Mouse (Mus musculus) limb, embryonic 12.5 days (tissue): ENCODE measurements at regions not wholly inside any gene's neighbourhood (a gene's known extent, or its start where the extent isn't known, plus 50 kb on each side); places are given as distances from the start of the nearest gene placed in this dataset.

ENCODE experiments used
- ATAC-seq: fragments of 200-750 bp; cut with Nextera tagmentation; 2 replicates; pipeline ENCODE4 v1.8.0; 2017; ENCODE audit warnings: low read depth, moderate TSS enrichment; ENCODE audit not compliant: insufficient number of reproducible peaks, insufficient read depth, low FRiP score, low TSS enrichment
- H3K27ac ChIP-seq: fragments of 300-500 bp; sonication (generic); 2 replicates; pipeline ENCODE4 v1.5.1; 2016; ENCODE audit warnings: mild to moderate bottlenecking, moderate library complexity
- H3K27me3 ChIP-seq: fragments of 300-500 bp; sonication (generic); 2 replicates; pipeline ENCODE4 v1.6.1; 2016; ENCODE audit warnings: mild to moderate bottlenecking, moderate library complexity
- H3K36me3 ChIP-seq: fragments of 300-500 bp; sonication (generic); 2 replicates; pipeline ENCODE4 v1.6.1; 2016; ENCODE audit warnings: mild to moderate bottlenecking, moderate library complexity
- H3K4me1 ChIP-seq: fragments of 300-500 bp; sonication (generic); replicated peaks from 2 replicates; pipeline ENCODE4 v1.6.1; 2016
- H3K4me2 ChIP-seq: fragments of 300-500 bp; sonication (generic); 2 replicates; pipeline ENCODE4 v1.6.1; 2016; ENCODE audit warnings: mild to moderate bottlenecking, moderate library complexity
- H3K4me3 ChIP-seq: fragments of 300-500 bp; sonication (generic); replicated peaks from 2 replicates; pipeline ENCODE4 v1.5.1; 2016; ENCODE audit warnings: mild to moderate bottlenecking
- H3K9ac ChIP-seq: fragments of 300-500 bp; sonication (generic); replicated peaks from 2 replicates; pipeline ENCODE4 v1.6.1; 2016; ENCODE audit warnings: mild to moderate bottlenecking, moderate library complexity
- H3K9me3 ChIP-seq: fragments of 300-500 bp; sonication (generic); 2 replicates; pipeline ENCODE4 v1.6.1; 2016; ENCODE audit warnings: mild to moderate bottlenecking, moderate library complexity
- WGBS: fragments of 180-500 bp; shearing (Covaris S2); methylation state at CpG from one replicate; pipeline ENCODE4 v1.1.7; 2016; 5-methylcytosine and 5-hydroxymethylcytosine counted together

DNA sequence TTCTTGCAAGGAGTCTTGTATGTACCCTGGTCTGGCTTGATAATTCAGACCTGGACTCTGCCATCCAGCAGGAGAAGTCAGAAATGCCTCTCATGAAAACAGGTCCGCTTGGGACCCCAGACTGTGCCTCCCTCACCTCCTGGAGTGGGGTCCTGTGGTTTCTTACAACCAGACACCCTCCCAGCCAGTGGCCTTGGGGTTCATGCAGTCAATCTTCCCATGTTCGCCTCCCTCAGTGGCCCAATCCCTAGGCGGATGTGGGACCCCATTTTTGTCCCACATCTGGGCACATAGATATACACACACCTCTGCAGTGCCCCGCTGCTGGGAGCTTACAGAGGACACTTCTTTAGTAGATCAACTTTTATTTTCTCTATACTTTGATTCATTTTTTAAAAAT, 217.7 kb downstream of the Lrfn2 start:
- Histone ChIP-seq H3K27ac (no peak overlapping the region), H3K9ac (no peak overlapping the region), H3K36me3 (no peaks in the 10 kb centered on the region), H3K4me2 (no peak overlapping the region), H3K27me3 (no peaks in the 10 kb centered on the region), H3K4me1 (no peaks in the 10 kb centered on the region), H3K4me3 (no peak overlapping the region), H3K9me3 (no peaks in the 10 kb centered on the region)
- WGBS, result 84% methylated on average over 4 of the region's 4 CpGs
- no peak for ATAC-seq

DNA sequence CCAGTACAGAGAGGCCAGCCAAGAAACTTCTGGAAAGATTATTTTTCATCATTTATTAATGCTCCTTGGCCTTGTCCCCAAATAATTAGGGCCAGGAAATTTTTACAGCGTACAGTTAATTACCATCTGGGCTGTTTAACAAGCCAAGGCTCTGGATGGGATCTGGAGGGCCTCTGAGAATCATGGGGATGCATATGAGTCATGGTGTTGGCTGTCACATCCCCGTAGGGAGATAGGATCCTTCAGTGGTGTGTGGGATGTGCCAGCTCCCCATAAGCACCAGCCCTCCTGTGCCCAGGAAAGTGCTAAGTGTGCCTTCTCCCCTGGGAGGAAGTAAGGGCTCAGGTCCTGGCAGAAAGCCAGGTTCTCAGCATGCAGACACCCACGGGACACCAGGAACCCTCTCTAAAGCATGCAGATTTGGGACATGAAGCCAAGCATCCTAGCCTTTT, 218.8 kb downstream of the Lrfn2 start:
- Histone ChIP-seq H3K4me1 (no peaks in the 10 kb centered on the region), H3K27me3 (no peaks in the 10 kb centered on the region), H3K9ac (no peak overlapping the region), H3K27ac (no peak overlapping the region), H3K36me3 (no peaks in the 10 kb centered on the region), H3K9me3 (no peaks in the 10 kb centered on the region), H3K4me3 (no peak overlapping the region), H3K4me2 (no peak overlapping the region)
- 63% methylated on average over 3 of the region's 3 CpGs for WGBS
- ATAC-seq, result no peak

DNA sequence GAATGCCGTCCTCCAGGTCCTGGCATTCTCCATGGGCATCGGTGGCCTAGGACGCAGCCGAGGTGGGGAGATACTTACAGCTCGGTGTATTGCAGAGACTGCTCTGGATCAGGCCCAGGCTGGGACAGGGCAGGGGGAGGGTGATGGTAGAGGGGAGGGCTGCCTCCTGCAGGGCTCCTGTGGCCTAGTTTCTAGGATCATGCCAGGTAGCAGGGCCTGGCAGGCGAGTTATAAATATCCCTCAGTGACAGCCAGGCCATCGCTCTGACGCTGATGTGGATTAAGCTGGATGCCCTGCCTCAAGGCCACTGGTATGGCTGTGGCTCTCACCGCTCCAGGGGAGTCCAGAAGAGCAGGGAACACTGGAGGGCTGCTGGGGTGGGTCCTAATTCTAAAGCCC, 221.8 kb downstream of the Lrfn2 start:
- 76% methylated on average over 9 of the region's 9 CpGs for WGBS
- Histone ChIP-seq H3K4me2 (no peak overlapping the region), H3K9ac (no peak overlapping the region), H3K4me3 (no peak overlapping the region), H3K27me3 (no peaks in the 10 kb centered on the region; the same call in 1 of the 2 replicates), H3K9me3 (no peaks in the 10 kb centered on the region), H3K36me3 (no peaks in the 10 kb centered on the region), H3K4me1 (no peaks in the 10 kb centered on the region), H3K27ac (no peak overlapping the region)
- ATAC-seq, result no peak

DNA sequence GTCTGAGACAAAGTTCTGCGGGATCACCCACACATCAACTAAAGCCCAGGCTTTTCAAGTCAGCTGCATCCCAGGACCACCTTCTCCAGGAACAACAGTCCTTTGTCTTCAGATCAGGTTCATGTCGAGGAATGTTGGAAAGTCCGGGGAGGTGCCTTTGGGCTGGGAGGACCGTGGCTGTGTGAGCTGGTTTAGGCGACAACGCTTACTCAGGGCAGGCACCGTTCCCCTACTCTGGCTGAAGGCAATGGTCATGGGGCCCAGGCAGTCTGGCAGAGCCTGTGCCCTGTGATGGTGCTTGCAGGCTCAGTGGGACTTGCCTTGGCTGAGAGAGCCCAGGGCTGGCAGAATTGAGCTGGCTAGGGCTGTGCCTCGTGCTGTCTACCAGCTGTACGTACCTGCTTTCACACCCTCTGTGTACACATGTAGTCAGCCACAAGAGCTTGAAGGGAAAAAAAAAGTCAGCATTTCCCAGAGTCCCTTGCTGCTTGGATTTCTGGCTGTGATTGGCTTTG, 222.9 kb downstream of the Lrfn2 start:
- no peaks in the 10 kb centered on the region; the same call in 1 of the 2 replicates for H3K27me3 ChIP-seq
- H3K4me2 ChIP-seq, result no peak overlapping the region
- no peak overlapping the region for H3K27ac ChIP-seq
- no peaks in the 10 kb centered on the region for H3K36me3 ChIP-seq
- H3K9ac ChIP-seq, result no peak overlapping the region
- ATAC-seq, result no peak
- 70% methylated on average over 9 of the region's 9 CpGs for WGBS
- no peak overlapping the region for H3K4me3 ChIP-seq
- no peaks in the 10 kb centered on the region for H3K4me1 ChIP-seq
- no peaks in the 10 kb centered on the region for H3K9me3 ChIP-seq

DNA sequence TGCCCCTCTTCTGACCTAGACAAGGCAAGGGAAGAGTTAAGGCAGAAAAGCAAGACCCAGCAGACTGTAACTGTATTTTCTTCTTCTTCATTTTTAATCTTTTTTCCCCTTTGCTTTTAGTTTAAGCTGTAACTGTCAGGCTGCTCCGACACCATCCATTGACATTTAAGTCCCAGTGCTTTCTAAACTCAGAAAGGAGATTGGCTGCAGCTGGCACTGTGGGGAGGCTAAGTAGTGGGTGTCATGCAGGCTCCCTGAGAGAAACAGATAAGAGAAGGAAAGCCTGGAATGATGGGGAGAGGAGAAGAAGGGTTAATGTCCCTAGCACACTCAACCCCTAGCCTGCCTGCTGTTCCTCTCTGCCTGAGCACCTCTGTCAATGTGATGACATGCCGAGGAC, 225.4 kb downstream of the Lrfn2 start:
- ATAC-seq, result no peak
- Histone ChIP-seq H3K4me2 (no peak overlapping the region), H3K9ac (no peak overlapping the region), H3K4me3 (no peak overlapping the region), H3K27me3 (no peaks in the 10 kb centered on the region; the same call in 1 of the 2 replicates), H3K36me3 (no peaks in the 10 kb centered on the region), H3K4me1 (no peaks in the 10 kb centered on the region), H3K9me3 (no peaks in the 10 kb centered on the region), H3K27ac (no peak overlapping the region)
- WGBS, result 75% methylated on average over 2 of the region's 2 CpGs

DNA sequence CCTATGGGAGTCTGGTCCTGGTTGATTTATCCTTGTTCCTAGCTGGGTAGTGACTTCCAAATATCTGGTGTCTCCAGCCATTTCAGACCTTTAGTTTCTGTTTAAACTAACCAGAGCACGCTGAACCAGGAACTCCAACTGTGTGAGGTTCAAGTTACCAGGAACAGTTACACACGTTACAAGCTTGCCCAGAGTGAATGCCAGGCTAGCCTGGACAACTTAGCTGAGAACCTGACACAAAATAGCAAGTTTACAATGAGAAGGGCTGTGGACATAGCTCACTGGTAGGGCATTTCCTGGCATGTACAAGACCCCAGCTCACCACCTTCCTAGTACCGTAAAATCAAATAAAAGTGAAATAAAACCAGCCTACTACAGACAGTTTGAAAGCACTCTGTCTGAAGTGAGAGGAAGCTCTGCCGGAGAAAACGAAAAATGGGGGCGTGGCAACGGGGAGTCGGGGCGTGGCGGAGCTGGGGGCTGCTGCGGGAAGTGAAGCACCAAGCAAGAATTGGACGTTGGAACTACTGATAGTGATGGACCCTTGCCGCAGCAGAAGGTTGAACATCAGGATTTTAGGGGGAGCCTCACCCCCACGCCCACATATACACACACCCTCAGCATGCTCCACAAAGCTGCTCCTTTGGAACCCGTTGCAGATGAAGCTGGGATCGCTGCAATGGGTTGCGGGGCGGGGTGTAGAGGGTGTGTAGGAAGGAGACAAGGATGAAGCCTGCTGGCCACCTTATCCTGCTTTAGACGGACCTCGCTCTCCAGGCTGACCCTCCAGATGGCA, 239.3 kb downstream of the Lrfn2 start:
- H3K9ac ChIP-seq, result peak overlapping the region; percentile 45; the same call in 1 of the 2 replicates
- H3K4me2 ChIP-seq, result peak overlapping the region; percentile 85
- WGBS, result 3% methylated on average over 20 of the region's 20 CpGs
- H3K4me3 ChIP-seq, result peak overlapping the region; percentile 41
- H3K36me3 ChIP-seq, result no peaks in the 10 kb centered on the region
- H3K9me3 ChIP-seq, result no peaks in the 10 kb centered on the region
- no peak overlapping the region for H3K27ac ChIP-seq
- H3K27me3 ChIP-seq, result peaks cover 29% of the 10 kb centered on the region
- peak; percentile 31; the same call in 1 of the 2 replicates for ATAC-seq
- H3K4me1 ChIP-seq, result peaks cover 20% of the 10 kb centered on the region

- H3K9me3 ChIP-seq, result no peaks in the 10 kb centered on the region
- peak overlapping the region; percentile 85 for H3K4me2 ChIP-seq
- H3K9ac ChIP-seq, result peak overlapping the region; percentile 45; the same call in 1 of the 2 replicates
- H3K27me3 ChIP-seq, result peaks cover 29% of the 10 kb centered on the region
- H3K36me3 ChIP-seq, result no peaks in the 10 kb centered on the region
- peak overlapping the region; percentile 41 for H3K4me3 ChIP-seq
- no peak for ATAC-seq
- H3K27ac ChIP-seq, result no peak overlapping the region
- WGBS, result 11% methylated on average over 15 of the region's 15 CpGs
- peaks cover 20% of the 10 kb centered on the region for H3K4me1 ChIP-seq
Measured at GRCm38 (mm10) chr17:49172052-49172799, 240.0 kb downstream of the Lrfn2 start.

GRCm38 (mm10) chr17:49172800-49173150, 240.6 kb downstream of the Lrfn2 start:
- Histone ChIP-seq H3K4me1 (peaks cover 20% of the 10 kb centered on the region), H3K4me3 (no peak overlapping the region), H3K27ac (no peak overlapping the region), H3K9me3 (no peaks in the 10 kb centered on the region), H3K36me3 (no peaks in the 10 kb centered on the region), H3K4me2 (peak overlapping the region; percentile 85; the same call in 1 of the 2 replicates), H3K27me3 (peaks cover 29% of the 10 kb centered on the region), H3K9ac (no peak overlapping the region)
- no peak for ATAC-seq
- WGBS, result 60% methylated on average over 8 of the region's 8 CpGs

- no peak overlapping the region for H3K4me3 ChIP-seq
- H3K4me2 ChIP-seq, result no peak overlapping the region
- no peaks in the 10 kb centered on the region for H3K36me3 ChIP-seq
- no peak overlapping the region for H3K27ac ChIP-seq
- H3K27me3 ChIP-seq, result peaks cover 16% of the 10 kb centered on the region
- H3K9ac ChIP-seq, result no peak overlapping the region
- no peaks in the 10 kb centered on the region for H3K9me3 ChIP-seq
- H3K4me1 ChIP-seq, result no peaks in the 10 kb centered on the region
- no peak for ATAC-seq
- WGBS, result 70% methylated on average over 6 of the region's 6 CpGs
Measured at GRCm38 (mm10) chr17:49177966-49178731, 246.0 kb downstream of the Lrfn2 start.

- Histone ChIP-seq H3K4me2 (no peak overlapping the region), H3K36me3 (no peaks in the 10 kb centered on the region), H3K9ac (no peak overlapping the region), H3K4me3 (no peak overlapping the region), H3K9me3 (no peaks in the 10 kb centered on the region), H3K4me1 (0 out of 2 replicates have a peak, but pooled peaks cover 4% of the 10 kb centered on the region), H3K27me3 (peaks cover 17% of the 10 kb centered on the region), H3K27ac (no peak overlapping the region)
- WGBS, result 8% methylated on average over 4 of the region's 4 CpGs
- ATAC-seq, result peak; percentile 40; the same call in 1 of the 2 replicates
Measured at GRCm38 (mm10) chr17:49182485-49182884, 245.7 kb upstream of the Mocs1 start.

- Histone ChIP-seq H3K36me3 (no peaks in the 10 kb centered on the region), H3K4me3 (no peak overlapping the region), H3K4me2 (no peak overlapping the region), H3K27me3 (peaks cover 17% of the 10 kb centered on the region), H3K4me1 (0 out of 2 replicates have a peak, but pooled peaks cover 4% of the 10 kb centered on the region), H3K9ac (no peak overlapping the region), H3K27ac (no peak overlapping the region), H3K9me3 (no peaks in the 10 kb centered on the region)
- no peak for ATAC-seq
- 69% methylated on average over 3 of the region's 3 CpGs for WGBS
Measured at GRCm38 (mm10) chr17:49183917-49184316, 244.2 kb upstream of the Mocs1 start.
